Mouse (Mus musculus): ENCODE data around the gene Cracr2b. TPM values are rescaled to one million over a fixed set of nuclear protein-coding genes. Genes with fewer than 3 reads are reported as not detected.

Gene Cracr2b
- polyA plus RNA-seq, 1 experiment from 2014 or later: 15.1 TPM

DNA sequence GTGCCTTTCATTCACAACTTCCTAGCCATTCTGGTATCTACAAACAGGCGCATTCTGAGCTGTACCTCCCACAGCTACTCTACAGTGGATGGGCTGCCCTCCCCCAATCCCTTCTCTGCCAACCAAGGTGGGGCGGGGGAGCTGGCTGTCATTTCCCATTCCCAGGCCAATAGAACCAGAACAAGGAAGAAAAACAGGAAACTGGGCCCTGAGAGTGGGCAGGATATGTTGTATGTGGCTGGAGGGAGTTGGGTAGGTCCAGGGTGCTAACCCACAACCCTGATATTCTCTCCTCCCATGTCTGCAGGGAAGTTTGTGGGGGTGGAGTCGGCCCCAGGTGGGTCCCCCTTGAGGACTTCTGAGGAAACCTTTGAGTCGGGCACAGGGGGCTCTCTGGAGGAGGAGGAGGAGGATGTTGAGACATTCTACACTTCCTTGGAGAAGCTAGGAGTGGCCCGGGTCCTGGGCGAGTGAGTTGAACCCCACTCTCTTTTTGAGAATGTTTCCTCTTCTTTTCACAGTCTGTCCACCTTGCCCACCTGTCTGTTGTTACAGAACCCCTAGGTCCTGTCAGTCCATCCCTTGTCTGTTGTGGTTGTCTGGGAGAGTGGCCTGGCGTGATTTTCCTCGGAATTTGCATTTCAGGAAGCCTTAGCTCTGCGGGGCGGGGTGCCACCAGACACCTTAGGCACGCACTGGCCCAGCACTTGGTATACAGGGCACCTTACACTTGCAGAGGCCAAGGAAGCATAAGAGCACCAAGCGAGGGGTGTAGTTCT lies 3.1 kb downstream of the Cracr2b start:
- Histone ChIP-seq H3K27ac (ENCODE audit: low read depth) (peak overlapping the region; percentile 36; the same call in 1 of the 2 replicates), H3K9ac (no peak overlapping the region; the same call in 1 of the 2 replicates), H3K36me3 (ENCODE audit: insufficient read depth) (peaks cover 8% of the 10 kb centered on the region; the same call in 1 of the 2 replicates), H3K27me3 (ENCODE audit: insufficient read depth, low read length) (peaks cover 62% of the 10 kb centered on the region), H3K4me3 (ENCODE audit: low read depth, low read length) (peak overlapping the region; percentile 24), H3K9me3 (ENCODE audit: low read depth, low read length) (no peaks in the 10 kb centered on the region), H3K4me1 (ENCODE audit: insufficient read depth) (peaks cover 21% of the 10 kb centered on the region), H3K4me2 (peak overlapping the region; percentile 49)
- DNase-seq (peak; percentile 54), ATAC-seq (ENCODE audit: insufficient read depth) (no peak)
- no peak for TF ChIP-seq CTCF (IDR thresholded peaks at IDR 0.05; ENCODE audit: low read depth)
- WGBS: 25% methylated on average over 12 of the region's 12 CpGs

DNA sequence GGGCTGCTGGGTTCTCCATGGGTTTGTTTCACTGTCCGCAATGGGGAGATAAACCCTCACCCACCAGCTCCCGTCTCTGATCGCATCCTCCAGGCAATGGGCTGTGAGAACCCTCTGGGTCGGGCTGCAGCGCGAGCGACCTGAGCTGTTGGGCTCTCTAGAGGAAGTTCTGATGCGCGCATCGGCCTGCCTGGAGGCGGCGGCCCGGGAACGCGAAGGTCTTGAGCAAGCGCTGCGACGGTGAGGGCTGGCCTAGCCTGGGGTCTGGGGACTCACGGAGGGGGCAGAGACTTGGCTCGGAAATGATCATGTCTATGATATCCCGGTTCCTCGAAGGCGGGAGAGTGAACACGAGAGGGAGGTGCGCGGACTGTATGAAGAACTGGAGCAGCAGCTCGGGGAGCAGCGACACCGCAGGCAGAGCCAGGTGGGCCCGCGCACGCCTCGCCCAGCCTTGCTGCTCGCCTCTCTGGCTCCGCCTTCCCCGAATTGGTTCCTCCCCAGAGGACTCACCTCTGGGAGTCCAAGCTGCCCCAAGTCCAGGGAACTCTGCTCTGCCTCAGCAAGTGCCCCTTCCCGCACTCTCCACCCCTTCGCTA lies 3.8 kb downstream of the Cracr2b start:
- peak overlapping the region; percentile 49 for H3K4me2 ChIP-seq
- 0 out of 2 replicates have a peak, but pooled peaks have one; percentile 4 for TF ChIP-seq CTCF (IDR thresholded peaks at IDR 0.05; ENCODE audit: low read depth)
- peaks cover 62% of the 10 kb centered on the region for H3K27me3 ChIP-seq (ENCODE audit: insufficient read depth, low read length)
- peak overlapping the region; percentile 20; the same call in 1 of the 2 replicates for H3K9ac ChIP-seq
- H3K9me3 ChIP-seq (ENCODE audit: low read depth, low read length): no peaks in the 10 kb centered on the region
- 0 out of 2 replicates have a peak overlapping the region, but pooled peaks have one; percentile 36 for H3K27ac ChIP-seq (ENCODE audit: low read depth)
- ATAC-seq (ENCODE audit: insufficient read depth): no peak
- no peak for DNase-seq
- peaks cover 8% of the 10 kb centered on the region for H3K36me3 ChIP-seq (ENCODE audit: insufficient read depth)
- H3K4me3 ChIP-seq (ENCODE audit: low read depth, low read length): peak overlapping the region; percentile 24
- WGBS: 7% methylated on average over 38 of the region's 38 CpGs
- H3K4me1 ChIP-seq (ENCODE audit: insufficient read depth): peaks cover 27% of the 10 kb centered on the region

DNA sequence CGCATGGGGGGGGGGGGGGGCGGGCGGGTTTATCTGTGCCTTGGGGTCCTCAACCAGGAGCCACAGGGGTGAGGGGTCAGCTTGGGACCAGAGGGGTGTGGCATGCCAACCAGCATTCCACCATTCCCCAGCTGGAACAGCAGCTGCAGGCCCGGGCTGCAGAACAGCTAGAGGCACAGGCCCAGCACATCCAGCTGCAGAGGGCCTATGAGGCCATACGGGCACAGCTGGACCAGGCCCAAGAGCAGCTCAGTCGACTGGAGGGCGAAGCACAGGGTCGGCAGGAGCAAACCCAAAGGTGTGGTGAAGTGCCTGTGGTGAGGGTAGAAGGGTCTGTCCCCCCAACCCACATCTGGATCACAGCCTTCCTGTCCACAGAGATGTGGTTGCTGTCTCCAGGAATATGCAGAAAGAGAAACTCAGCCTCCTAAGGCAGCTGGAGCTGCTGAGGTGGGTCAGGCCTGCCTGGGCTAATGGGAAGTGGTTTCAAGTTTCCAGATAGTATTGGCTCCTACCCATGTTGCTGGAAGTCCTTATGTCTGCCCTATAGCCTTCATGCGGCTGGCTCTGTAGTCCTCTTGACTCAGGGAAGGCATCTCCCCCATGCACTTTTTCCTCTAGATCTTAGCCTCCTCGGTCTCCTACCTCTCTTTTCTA lies 4.6 kb downstream of the Cracr2b start:
- TF ChIP-seq CTCF (IDR thresholded peaks at IDR 0.05; ENCODE audit: low read depth): no peak
- peaks cover 59% of the 10 kb centered on the region for H3K27me3 ChIP-seq (ENCODE audit: insufficient read depth, low read length)
- no peak overlapping the region for H3K9ac ChIP-seq

DNA sequence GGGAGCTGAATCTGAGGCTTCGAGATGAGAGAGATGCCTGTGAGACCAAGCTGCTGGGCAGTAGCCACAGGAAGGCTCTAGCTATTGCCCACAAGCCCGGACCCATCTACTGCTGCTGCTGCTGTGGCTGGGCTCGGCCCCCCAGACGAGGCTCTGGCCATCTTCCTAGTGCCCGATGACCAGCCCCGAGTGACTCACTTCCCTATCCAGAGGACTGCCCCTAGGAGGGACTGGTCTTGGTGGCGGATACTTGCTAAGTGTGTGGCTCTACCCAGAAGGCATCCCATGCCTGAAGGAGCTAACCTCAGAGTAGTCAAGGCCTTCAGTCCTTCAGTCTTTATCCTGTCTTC lies 5.1 kb downstream of the Cracr2b start:
- Histone ChIP-seq H3K27me3 (ENCODE audit: insufficient read depth, low read length) (peaks cover 54% of the 10 kb centered on the region), H3K9me3 (ENCODE audit: low read depth, low read length) (no peaks in the 10 kb centered on the region), H3K4me2 (no peak overlapping the region), H3K4me1 (ENCODE audit: insufficient read depth) (peaks cover 27% of the 10 kb centered on the region), H3K36me3 (ENCODE audit: insufficient read depth) (peaks cover 21% of the 10 kb centered on the region), H3K4me3 (ENCODE audit: low read depth, low read length) (no peak overlapping the region), H3K9ac (no peak overlapping the region), H3K27ac (ENCODE audit: low read depth) (no peak overlapping the region)
- DNase-seq (no peak), ATAC-seq (ENCODE audit: insufficient read depth) (no peak)
- 77% methylated on average over 7 of the region's 7 CpGs for WGBS
- no peak for TF ChIP-seq CTCF (IDR thresholded peaks at IDR 0.05; ENCODE audit: low read depth)

More for the DNA sequence above, 4.6 kb downstream of the Cracr2b start:
- no peak overlapping the region for H3K27ac ChIP-seq (ENCODE audit: low read depth)
- no peak for DNase-seq
- H3K9me3 ChIP-seq (ENCODE audit: low read depth, low read length): no peaks in the 10 kb centered on the region
- H3K36me3 ChIP-seq (ENCODE audit: insufficient read depth): peaks cover 16% of the 10 kb centered on the region
- 41% methylated on average over 8 of the region's 10 CpGs for WGBS
- no peak for ATAC-seq (ENCODE audit: insufficient read depth)
- peaks cover 27% of the 10 kb centered on the region for H3K4me1 ChIP-seq (ENCODE audit: insufficient read depth)
- H3K4me2 ChIP-seq: peak overlapping the region; percentile 49; the same call in 1 of the 2 replicates
- no peak overlapping the region for H3K4me3 ChIP-seq (ENCODE audit: low read depth, low read length)

DNA sequence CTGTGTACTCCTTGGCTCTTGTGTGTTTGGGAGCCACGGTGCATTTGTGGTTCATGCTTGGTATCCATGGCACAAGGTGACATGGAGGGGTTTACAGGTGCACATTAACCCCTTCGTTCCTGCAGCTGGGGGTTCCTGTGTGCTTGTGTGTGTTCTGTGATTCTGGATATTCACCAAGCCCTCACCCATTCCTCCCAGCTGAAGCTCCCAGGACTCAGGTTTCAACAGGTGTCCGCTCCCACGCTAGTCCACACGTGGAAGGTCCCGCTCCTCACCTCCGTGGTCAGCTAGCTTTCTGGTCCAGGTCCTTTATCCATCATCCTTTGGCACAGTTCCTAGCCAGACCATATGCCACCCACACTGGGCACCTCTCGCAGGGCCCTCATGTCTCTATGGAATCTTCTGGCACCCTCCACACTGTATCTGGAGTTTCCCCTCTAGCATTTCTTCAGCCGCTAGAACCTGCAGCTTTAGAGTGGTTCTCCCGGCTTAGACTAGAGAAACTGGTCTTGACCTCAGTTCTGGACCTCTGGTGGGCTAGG lies 5.8 kb downstream of the Cracr2b start:
- no peak for DNase-seq
- no peak for TF ChIP-seq CTCF (IDR thresholded peaks at IDR 0.05; ENCODE audit: low read depth)
- Histone ChIP-seq H3K27me3 (ENCODE audit: insufficient read depth, low read length) (peaks cover 47% of the 10 kb centered on the region), H3K36me3 (ENCODE audit: insufficient read depth) (peaks cover 28% of the 10 kb centered on the region), H3K9me3 (ENCODE audit: low read depth, low read length) (no peaks in the 10 kb centered on the region), H3K4me1 (ENCODE audit: insufficient read depth) (peaks cover 27% of the 10 kb centered on the region), H3K4me3 (ENCODE audit: low read depth, low read length) (peak overlapping the region; percentile 76), H3K4me2 (peak overlapping the region; percentile 95), H3K9ac (peak overlapping the region; percentile 84), H3K27ac (ENCODE audit: low read depth) (peak overlapping the region; percentile 93)
- 52% methylated on average over 10 of the region's 10 CpGs for WGBS
- ATAC-seq (ENCODE audit: insufficient read depth): peak; percentile 4; the same call in 1 of the 2 replicates

DNA sequence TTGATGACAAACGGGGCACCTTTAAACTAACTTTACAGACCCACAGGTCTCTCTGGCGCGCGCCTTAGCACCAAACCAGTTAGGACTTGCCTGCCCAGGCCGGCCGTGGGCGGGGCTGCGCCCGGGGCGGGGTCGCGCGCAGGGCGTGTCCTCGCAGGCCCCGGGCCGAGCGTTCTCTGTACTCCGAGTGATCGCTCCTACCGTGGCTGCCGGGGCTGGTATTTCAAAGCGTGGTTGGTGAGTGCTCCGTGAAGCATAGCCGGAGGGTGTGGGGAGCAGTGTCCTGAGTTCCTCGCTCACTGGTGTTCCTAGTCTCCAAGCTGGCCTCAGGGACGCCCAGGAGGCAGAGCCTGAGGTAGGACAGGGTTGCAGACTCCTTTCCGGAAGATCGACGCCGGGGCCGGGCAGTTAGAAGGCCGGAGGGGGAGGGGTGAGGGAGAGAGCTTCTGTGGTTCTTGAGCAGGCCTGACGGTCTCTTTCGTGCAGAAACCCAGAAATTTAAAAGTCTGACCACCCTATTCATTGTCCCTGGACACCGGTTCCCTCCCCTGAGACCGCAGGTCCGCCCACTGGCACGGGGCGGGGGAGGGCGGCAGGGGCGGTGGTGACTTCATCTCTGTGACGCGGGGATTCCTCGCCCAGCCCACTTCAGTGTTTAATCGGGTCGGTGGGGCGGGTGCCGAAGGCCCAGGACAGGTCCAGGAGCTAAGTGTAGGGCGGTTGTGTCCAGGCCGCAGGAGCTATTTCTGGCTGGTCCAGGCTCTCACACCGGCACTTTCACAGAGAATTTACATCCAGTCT lies 6.5 kb downstream of the Cracr2b start, which contains the start of gene Cd151:
Gene Cd151, plus strand, starts transcription at position 163 of the 801 bp plus-strand sequence.
- Histone ChIP-seq H3K9me3 (ENCODE audit: low read depth, low read length) (no peaks in the 10 kb centered on the region), H3K36me3 (ENCODE audit: insufficient read depth) (peaks cover 34% of the 10 kb centered on the region), H3K9ac (peak within 1 kb of the TSS; percentile 84), H3K4me1 (ENCODE audit: insufficient read depth) (peaks cover 27% of the 10 kb centered on the region), H3K4me3 (ENCODE audit: low read depth, low read length) (peak within 1 kb of the TSS; percentile 76), H3K27me3 (ENCODE audit: insufficient read depth, low read length) (peaks cover 40% of the 10 kb centered on the region), H3K27ac (ENCODE audit: low read depth) (peak within 1 kb of the TSS; percentile 93), H3K4me2 (peak within 1 kb of the TSS; percentile 95)
- TF ChIP-seq CTCF (IDR thresholded peaks at IDR 0.05; ENCODE audit: low read depth): no peak
- DNase-seq (peak; percentile 94), ATAC-seq (ENCODE audit: insufficient read depth) (peak; percentile 82)
- WGBS: under 1% methylated on average over 52 of the region's 52 CpGs

Measured in lung, embryonic 14.5 days (tissue).